Mouse (Mus musculus) sigmoid colon, adult 10 weeks (tissue): ENCODE measurements around the gene Rae1. TPM values are rescaled to one million over a fixed set of nuclear protein-coding genes. Genes with fewer than 3 reads are reported as not detected.

Source experiments
- polyA plus RNA-seq: library from polyadenylated mRNA; stranded (reverse); fragments of 350-450 nt; fragmentation: Illumina TruSeq; extraction: RNeasy Lipid Tissue Mini Kit (QIAGEN cat#74804); gene quantifications from one replicate; pipeline ENCODE4 v1.2.3, GENCODE M21; 2014; ENCODE audit warnings: low read depth, low replicate concordance

Rae1 gene
- polyA plus RNA-seq = 31.1 TPM

GRCm38 (mm10) chr2:172999630-173000284 lies at the start of gene Rae1:
Rae1 (plus strand) TSS chr2:173000117.

GRCm38 (mm10) chr2:172977409-172978130 lies 22.3 kb upstream of the Rae1 start, which contains the start of gene Spo11:
Spo11 (plus strand) TSS chr2:172977700.

GRCm38 (mm10) chr2:173020430-173020829 lies 20.5 kb downstream of the Rae1 start, which contains the start of gene Rbm38:
Rbm38 (plus strand) TSS chr2:173020498.

Other genes with a start within 250 kb of the Rae1 start
- 1.3 TPM for gene Bmp7, start 59.8 kb upstream of the Rae1 start, polyA plus RNA-seq
- gene Spo11, start 22.4 kb upstream of the Rae1 start, polyA plus RNA-seq = 0.22 TPM
- gene Rbm38, start 20.4 kb downstream of the Rae1 start, polyA plus RNA-seq = 0.22 TPM
- gene Ctcfl, start 119.4 kb downstream of the Rae1 start, polyA plus RNA-seq = 0.32 TPM
- 89.0 TPM for gene Pck1, start 152.9 kb downstream of the Rae1 start, polyA plus RNA-seq
- 14.3 TPM for gene Zbp1, start 218.8 kb downstream of the Rae1 start, polyA plus RNA-seq